8 mouse cellular contexts compared by ENCODE assay signal in genomic region chr2:118479550-118479909, GRCm38 (mm10). TPM values are rescaled to one million over a fixed set of nuclear protein-coding genes. Genes with fewer than 3 reads are reported as not detected.
DNase-seq lines count a peak whose midpoint lies in the region; ATAC-seq and TF ChIP-seq lines count a peak whose summit lies in the region.

Srp14 (minus strand) TSS chr2:118479711.

- peak; percentile 98 for ATAC-seq in erythroid progenitor cell, adult 5-6 weeks (replicated peaks; ENCODE audit: low FRiP score, poor library complexity, severe bottlenecking)
- peak; percentile 92 for ATAC-seq in heart, embryonic 12.5 days (ENCODE audit: insufficient number of reproducible peaks, low FRiP score)
- peak; percentile 88 for ATAC-seq in kidney, postnatal 0 days (replicated peaks; ENCODE audit: low FRiP score, low read depth)
- ATAC-seq in liver, embryonic 11.5 days (replicated peaks; ENCODE audit: low FRiP score): peak; percentile 93
- ATAC-seq in stomach, embryonic 14.5 days (ENCODE audit: insufficient number of reproducible peaks, insufficient read depth, low FRiP score, low read depth): peak; percentile 94

- peaks cover 12% of the 10 kb centered on the region for H3K4me1 ChIP-seq in heart, embryonic 12.5 days (replicated peaks)
- H3K4me1 ChIP-seq in kidney, postnatal 0 days (replicated peaks; ENCODE audit: insufficient read depth, low read length): peaks cover 8% of the 10 kb centered on the region
- peaks cover 9% of the 10 kb centered on the region; the same call in 1 of the 2 replicates for H3K4me1 ChIP-seq in liver, embryonic 11.5 days (replicated peaks; ENCODE audit: control insufficient read depth, insufficient read depth, low read length)
- H3K4me1 ChIP-seq in stomach, embryonic 14.5 days (ENCODE audit: control insufficient read depth, insufficient read depth, low read length): peaks cover 9% of the 10 kb centered on the region

- WGBS in heart, embryonic 12.5 days: under 1% methylated on average over 35 of the region's 35 CpGs
- under 1% methylated on average over 35 of the region's 35 CpGs for WGBS in kidney, postnatal 0 days
- WGBS in liver, embryonic 11.5 days: 1% methylated on average over 35 of the region's 35 CpGs
- under 1% methylated on average over 35 of the region's 35 CpGs for WGBS in stomach, embryonic 14.5 days

- H3K27ac ChIP-seq in heart, embryonic 12.5 days (ENCODE audit: poor library complexity, severe bottlenecking): peak within 1 kb of the TSS; percentile 85
- H3K27ac ChIP-seq in kidney, postnatal 0 days: peak within 1 kb of the TSS; percentile 86
- peak within 1 kb of the TSS; percentile 75; the same call in 1 of the 2 replicates for H3K27ac ChIP-seq in liver, embryonic 11.5 days (ENCODE audit: low read depth, low read length)
- peak within 1 kb of the TSS; percentile 81 for H3K27ac ChIP-seq in stomach, embryonic 14.5 days (ENCODE audit: low read length)

- TF ChIP-seq CTCF in kidney, postnatal 0 days (IDR thresholded peaks at IDR 0.05; ENCODE audit: low read depth): no peak

- H3K4me2 ChIP-seq in heart, embryonic 12.5 days: peak within 1 kb of the TSS; percentile 86
- peak within 1 kb of the TSS; percentile 93 for H3K4me2 ChIP-seq in kidney, postnatal 0 days (ENCODE audit: low read length)
- peak within 1 kb of the TSS; percentile 83 for H3K4me2 ChIP-seq in liver, embryonic 11.5 days
- peak within 1 kb of the TSS; percentile 63 for H3K4me2 ChIP-seq in stomach, embryonic 14.5 days (replicated peaks; ENCODE audit: low read depth, low read length)

- H3K4me3 ChIP-seq in heart, embryonic 12.5 days: peak within 1 kb of the TSS; percentile 96
- H3K4me3 ChIP-seq in kidney, postnatal 0 days (replicated peaks; ENCODE audit: low read depth, low read length): peak within 1 kb of the TSS; percentile 77
- H3K4me3 ChIP-seq in liver, embryonic 11.5 days (ENCODE audit: low read depth, low read length): peak within 1 kb of the TSS; percentile 93
- H3K4me3 ChIP-seq in stomach, embryonic 14.5 days (ENCODE audit: low read depth, low read length): peak within 1 kb of the TSS; percentile 77

- H3K27me3 ChIP-seq in heart, embryonic 12.5 days (replicated peaks): no peaks in the 10 kb centered on the region
- H3K27me3 ChIP-seq in kidney, postnatal 0 days (ENCODE audit: insufficient read depth, low read length): no peaks in the 10 kb centered on the region
- no peaks in the 10 kb centered on the region for H3K27me3 ChIP-seq in liver, embryonic 11.5 days (replicated peaks; ENCODE audit: control insufficient read depth, insufficient read depth, low read length)
- H3K27me3 ChIP-seq in stomach, embryonic 14.5 days (ENCODE audit: control insufficient read depth, insufficient read depth, low read length): no peaks in the 10 kb centered on the region

- DNase-seq in CD4-positive helper T cell, adult 2 months (ENCODE audit: low read depth, low spot score): peak; percentile 98
- peak; percentile 89 for DNase-seq in brain, embryonic 18.5 days (ENCODE audit: low read depth, low spot score)
- peak; percentile 97 for DNase-seq in kidney, postnatal 0 days (ENCODE audit: low spot score)
- peak; percentile 88 for DNase-seq in liver, embryonic 11.5 days (ENCODE audit: low spot score)
- peak; percentile 98 for DNase-seq in naive thymus-derived CD4-positive, alpha-beta T cell, adult 2 months (ENCODE audit: low read depth)

- H3K36me3 ChIP-seq in heart, embryonic 12.5 days: peaks cover 26% of the 10 kb centered on the region
- H3K36me3 ChIP-seq in kidney, postnatal 0 days (ENCODE audit: insufficient read depth, low read length): peaks cover 13% of the 10 kb centered on the region; the same call in 1 of the 2 replicates
- 0 out of 2 replicates have a peak, but pooled peaks cover 3% of the 10 kb centered on the region for H3K36me3 ChIP-seq in liver, embryonic 11.5 days (ENCODE audit: control insufficient read depth, insufficient read depth, low read length)
- H3K36me3 ChIP-seq in stomach, embryonic 14.5 days (ENCODE audit: control insufficient read depth, insufficient read depth, low read length): peaks cover 17% of the 10 kb centered on the region

- H3K9me3 ChIP-seq in heart, embryonic 12.5 days (replicated peaks): no peaks in the 10 kb centered on the region
- no peaks in the 10 kb centered on the region for H3K9me3 ChIP-seq in kidney, postnatal 0 days (replicated peaks; ENCODE audit: low read length)
- no peaks in the 10 kb centered on the region for H3K9me3 ChIP-seq in liver, embryonic 11.5 days (ENCODE audit: control insufficient read depth, low read length)
- H3K9me3 ChIP-seq in stomach, embryonic 14.5 days (ENCODE audit: control insufficient read depth, low read depth, low read length): no peaks in the 10 kb centered on the region

- H3K9ac ChIP-seq in heart, embryonic 12.5 days: peak within 1 kb of the TSS; percentile 90
- H3K9ac ChIP-seq in kidney, postnatal 0 days (ENCODE audit: low read depth, low read length): peak within 1 kb of the TSS; percentile 85
- peak within 1 kb of the TSS; percentile 87 for H3K9ac ChIP-seq in liver, embryonic 11.5 days (ENCODE audit: low read depth, low read length)
- H3K9ac ChIP-seq in stomach, embryonic 14.5 days (replicated peaks; ENCODE audit: low read depth, low read length): peak within 1 kb of the TSS; percentile 75

RNA-seq across cellular contexts. Expression of gene Srp14, which starts in this region (rescaled TPM):
- 38.9 and 114 TPM in 2 replicates for total RNA-seq in erythroid progenitor cell, adult 5-6 weeks (2015; ENCODE audit: low replicate concordance)
- 50.6 and 86.5 TPM in 2 replicates for total RNA-seq in erythroid progenitor cell, adult 5-6 weeks (2017; ENCODE audit: low replicate concordance)
- polyA plus RNA-seq in heart, embryonic 12.5 days (2016; fragmentation: Nextera tagmentation; extraction: Ambion mirVana): 191 and 198 TPM in 2 replicates
- 237 and 255 TPM in 2 replicates for polyA plus RNA-seq in kidney, postnatal 0 days (2015; fragmentation: Nextera tagmentation; extraction: Ambion mirVana)
- polyA plus RNA-seq in liver, embryonic 11.5 days (2014; fragmentation: Nextera tagmentation; extraction: Ambion mirVana): 184 and 195 TPM in 2 replicates
- 221 and 226 TPM in 2 replicates for polyA plus RNA-seq in stomach, embryonic 14.5 days (2014; fragmentation: Nextera tagmentation; extraction: Ambion mirVana)

Comparison
In these comparisons a context has a peak if more than half of its experiments do, and no peak if none do; other contexts are left out.
1. Peak in every context shown above with its lines: DNase-seq, ATAC-seq, H3K4me3 ChIP-seq and H3K27ac ChIP-seq.